Mouse (Mus musculus): Measurements from ENCODE around the gene Aqp2.

DNA sequence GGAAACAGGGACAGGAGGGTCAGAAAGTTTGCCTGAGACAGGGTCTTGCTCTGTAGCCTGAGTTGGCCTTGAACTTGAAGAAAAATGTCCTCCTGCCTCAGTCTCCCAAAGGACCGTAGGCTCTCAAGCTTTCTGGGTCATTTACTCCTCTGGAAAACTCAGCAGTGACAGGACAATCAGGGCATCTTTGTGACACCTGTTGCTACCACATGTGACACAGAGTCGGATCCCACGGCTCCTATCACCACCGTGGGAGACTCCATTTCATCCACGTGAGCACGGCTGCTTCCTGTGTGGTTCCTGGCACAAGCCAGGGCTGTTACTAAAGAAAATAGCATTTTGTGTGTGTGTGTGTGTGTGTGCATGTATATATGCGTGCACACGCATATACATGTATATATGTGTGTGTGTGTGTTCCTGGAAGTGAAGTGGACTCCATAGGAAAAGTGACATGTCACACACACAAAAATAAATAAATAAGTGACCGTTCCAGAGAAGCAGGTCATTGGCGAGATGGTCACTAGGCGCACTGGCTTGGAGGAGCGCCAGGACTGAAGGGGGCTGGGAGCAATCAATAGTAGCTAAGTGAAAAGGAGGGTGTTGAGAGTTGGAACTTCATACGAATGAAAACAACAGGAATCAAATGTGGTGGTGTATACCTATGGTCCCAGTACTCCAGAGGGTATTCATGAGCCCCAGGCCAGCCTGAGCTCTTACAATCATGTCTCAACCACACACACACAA lies 29.7 kb downstream of the Aqp2 start:
- TF ChIP-seq CTCF (IDR thresholded peaks at IDR 0.05; ENCODE audit: borderline replicate concordance, extremely low read depth, insufficient read depth, insufficient read length) (no peak), POLR2A (IDR thresholded peaks at IDR 0.05; ENCODE audit: borderline replicate concordance, extremely low read depth, insufficient read depth, insufficient read length, poor library complexity, severe bottlenecking) (no peak)

All from brain, embryonic 14.5 days (tissue).